Mouse (Mus musculus) heart, adult 9 months (tissue): Measurements from ENCODE around the gene Taok3.
A peak's percentile ranks its signal among the peaks of the same experiment; 100 is the strongest.

Experiments
- DNase-seq, 2 experiments: peaks; one replicate each; pipeline ENCODE4 v3.0.0; 2022; ENCODE audit warnings: low spot score in 2 of 2

Taok3 gene

GRCm38 (mm10) chr5:117119777-117120488, at the start of gene Taok3:
TSS of gene Taok3 (plus strand) at chr5:117120129.
- peak; percentile 96 to 98 for DNase-seq

- DNase-seq: no peak
Measured at GRCm38 (mm10) chr5:117087718-117088117, 32.2 kb upstream of the Taok3 start.

GRCm38 (mm10) chr5:117089147-117089546, 30.8 kb upstream of the Taok3 start:
- no peak for DNase-seq

- DNase-seq: no peak
Measured at GRCm38 (mm10) chr5:117089786-117090185, 30.1 kb upstream of the Taok3 start.

GRCm38 (mm10) chr5:117094431-117094830, 25.5 kb upstream of the Taok3 start:
- DNase-seq: peak; percentile 46 to 47

GRCm38 (mm10) chr5:117096716-117097115, 23.2 kb upstream of the Taok3 start:
- peak in 1 of 2 experiments; percentile 43 for DNase-seq

GRCm38 (mm10) chr5:117099008-117099407, 20.9 kb upstream of the Taok3 start:
- no peak for DNase-seq

- DNase-seq: no peak
Measured at GRCm38 (mm10) chr5:117099742-117100141, 20.2 kb upstream of the Taok3 start.

- no peak for DNase-seq
Measured at GRCm38 (mm10) chr5:117103194-117103929, 16.6 kb upstream of the Taok3 start.

GRCm38 (mm10) chr5:117104329-117104728, 15.6 kb upstream of the Taok3 start:
- no peak for DNase-seq

- DNase-seq: peak; percentile 10 to 19
Measured at GRCm38 (mm10) chr5:117105761-117106160, 14.2 kb upstream of the Taok3 start.

GRCm38 (mm10) chr5:117108292-117108691, 11.6 kb upstream of the Taok3 start:
- no peak for DNase-seq

GRCm38 (mm10) chr5:117108731-117109130, 11.2 kb upstream of the Taok3 start:
- DNase-seq: no peak

GRCm38 (mm10) chr5:117109522-117109921, 10.4 kb upstream of the Taok3 start:
- no peak for DNase-seq

- DNase-seq: no peak
Measured at GRCm38 (mm10) chr5:117111064-117111773, 8.7 kb upstream of the Taok3 start.

- DNase-seq: no peak
Measured at GRCm38 (mm10) chr5:117111774-117112112, 8.2 kb upstream of the Taok3 start.

- no peak for DNase-seq
Measured at GRCm38 (mm10) chr5:117113330-117113729, 6.6 kb upstream of the Taok3 start.

GRCm38 (mm10) chr5:117114581-117115192, 5.2 kb upstream of the Taok3 start:
- peak; percentile 18 to 33 for DNase-seq

- peak in 1 of 2 experiments; percentile 32 for DNase-seq
Measured at GRCm38 (mm10) chr5:117115193-117115767, 4.6 kb upstream of the Taok3 start.

GRCm38 (mm10) chr5:117115836-117116366, 4.0 kb upstream of the Taok3 start, which contains the start of gene Suds3:
TSS of gene Suds3 (minus strand) at chr5:117116113.
- DNase-seq: peak; percentile 90 to 97

GRCm38 (mm10) chr5:117116660-117117059, 3.3 kb upstream of the Taok3 start:
- no peak for DNase-seq
